Mouse (Mus musculus) ES-Bruce4 (cell line): ENCODE measurements around the gene Nup62.

Source experiments
- CTCF ChIP-seq: IDR thresholded peaks from one replicate; pipeline ENCODE4 v1.8.1; 2011; ENCODE audit warnings: low read depth, low read length
- EP300 ChIP-seq: IDR thresholded peaks from 2 replicates; pipeline ENCODE4 v1.6.1; 2011; ENCODE audit warnings: low read depth, low read length; ENCODE audit not compliant: insufficient read depth

GRCm38 (mm10) chr7:44826771-44827170 is 10.9 kb downstream of the Nup62 start:
- TF ChIP-seq EP300 (no peak), CTCF (no peak)
